Comparison of ENCODE assay signal across 20 mouse cellular contexts in genomic region chr16:24496635-24497034, GRCm38 (mm10).
DNase-seq lines count a peak whose midpoint lies in the region; ATAC-seq and TF ChIP-seq lines count a peak whose summit lies in the region.
"Had no signal": no experiment of that assay in that cellular context is flagged by ENCODE, and none has a peak within 500 bp of the region (broad histone marks: within the 10 kb centered on the region; RNA-seq: fewer than 3 reads in every experiment).

No protein-coding gene starts in this region.

- ATAC-seq in heart, embryonic 12.5 days (ENCODE audit: insufficient number of reproducible peaks, low FRiP score), result no peak
- no peak for ATAC-seq in heart, embryonic 11.5 days (replicated peaks; ENCODE audit: insufficient number of reproducible peaks, low FRiP score, low TSS enrichment)
- ATAC-seq in intestine, postnatal 0 days, result no peak
- ATAC-seq: forebrain, embryonic 16.5 days; intestine, embryonic 15.5 days had no signal

- 87% methylated on average over 7 of the region's 7 CpGs for WGBS in heart, embryonic 12.5 days
- 84% methylated on average over 7 of the region's 7 CpGs for WGBS in heart, embryonic 11.5 days (ENCODE audit: insufficient replicate concordance)
- WGBS in intestine, postnatal 0 days, result 79% methylated on average over 7 of the region's 7 CpGs

- H3K4me2 ChIP-seq in heart, embryonic 12.5 days, result no peak overlapping the region
- no peak overlapping the region for H3K4me2 ChIP-seq in heart, embryonic 11.5 days
- H3K4me2 ChIP-seq in myocyte (ENCODE audit: low read depth), result peak overlapping the region; percentile 67
- no peak overlapping the region for H3K4me2 ChIP-seq in intestine, postnatal 0 days (replicated peaks; ENCODE audit: low read depth)
- H3K4me2 ChIP-seq: embryonic facial prominence, embryonic 12.5 days; forebrain, embryonic 12.5 days; hindbrain, embryonic 14.5 days; intestine, embryonic 15.5 days had no signal

- TF ChIP-seq POLR2A in myocyte (IDR thresholded peaks at IDR 0.05; ENCODE audit: insufficient read length, low read depth), result no peak

- H3K79me2 ChIP-seq in C2C12 (ENCODE audit: control insufficient read depth, insufficient read depth) (peaks cover 65% of the 10 kb centered on the region), myocyte (ENCODE audit: control insufficient read depth, insufficient read depth) (peaks cover 44% of the 10 kb centered on the region)

- no peak overlapping the region for H3K4me3 ChIP-seq in heart, embryonic 12.5 days
- no peak overlapping the region for H3K4me3 ChIP-seq in heart, embryonic 11.5 days (ENCODE audit: low read depth, low read length)
- H3K4me3 ChIP-seq in C2C12 (ENCODE audit: insufficient read depth, poor library complexity, severe bottlenecking), result no peak overlapping the region
- H3K4me3 ChIP-seq in myocyte, result no peak overlapping the region
- H3K4me3 ChIP-seq in intestine, postnatal 0 days (ENCODE audit: low read depth, low read length), result no peak overlapping the region
- H3K4me3 ChIP-seq: embryonic facial prominence, embryonic 12.5 days; forebrain, embryonic 12.5 days; hindbrain, embryonic 10.5 days; intestine, embryonic 15.5 days had no signal

- TF ChIP-seq CTCF in C2C12 (IDR thresholded peaks at IDR 0.05; ENCODE audit: control insufficient read depth, insufficient read depth, insufficient read length), result no peak
- no peak for TF ChIP-seq CTCF in intestine, postnatal 0 days (IDR thresholded peaks at IDR 0.05; ENCODE audit: low read depth)

- peaks cover 79% of the 10 kb centered on the region for H3K4me1 ChIP-seq in heart, embryonic 12.5 days (replicated peaks)
- H3K4me1 ChIP-seq in heart, embryonic 11.5 days (ENCODE audit: control insufficient read depth, insufficient read depth, low read length), result peaks cover 67% of the 10 kb centered on the region
- H3K4me1 ChIP-seq in intestine, postnatal 0 days (replicated peaks; ENCODE audit: control insufficient read depth, insufficient read depth, low read length), result no peaks in the 10 kb centered on the region

- DNase-seq in 3134 (ENCODE audit: extremely low read depth, insufficient read length, low spot score), result peak; percentile 66
- DNase-seq in thymus, postnatal 25 days, result no peak
- DNase-seq: adrenal gland, adult 8-10 months; B cell, adult 2 months; cerebellum, adult 2 months; cerebellum, postnatal 14 days; gastrocnemius, postnatal 25 days; heart, postnatal 14 days; kidney, adult 2 months had no signal

- H3K9ac ChIP-seq in heart, embryonic 12.5 days, result no peak overlapping the region
- no peak overlapping the region for H3K9ac ChIP-seq in heart, embryonic 11.5 days (ENCODE audit: low read depth, low read length)
- H3K9ac ChIP-seq in intestine, postnatal 0 days (ENCODE audit: low read depth, low read length), result no peak overlapping the region
- H3K9ac ChIP-seq: embryonic facial prominence, embryonic 12.5 days; forebrain, embryonic 12.5 days; hindbrain, embryonic 14.5 days; intestine, embryonic 15.5 days had no signal

- H3K27me3 ChIP-seq in heart, embryonic 12.5 days (replicated peaks), result no peaks in the 10 kb centered on the region
- no peaks in the 10 kb centered on the region for H3K27me3 ChIP-seq in heart, embryonic 11.5 days (ENCODE audit: control insufficient read depth, insufficient read depth, low read length)
- H3K27me3 ChIP-seq in C2C12 (ENCODE audit: control insufficient read depth, insufficient read depth, insufficient read length), result no peaks in the 10 kb centered on the region
- no peaks in the 10 kb centered on the region for H3K27me3 ChIP-seq in myocyte (ENCODE audit: control insufficient read depth, insufficient read depth, insufficient read length)
- no peaks in the 10 kb centered on the region for H3K27me3 ChIP-seq in intestine, postnatal 0 days (replicated peaks; ENCODE audit: control insufficient read depth, insufficient read depth, low read length)
- H3K27me3 ChIP-seq: embryonic facial prominence, embryonic 12.5 days; forebrain, embryonic 12.5 days; intestine, embryonic 15.5 days had no signal

- no peak overlapping the region for H3ac ChIP-seq in C2C12 (ENCODE audit: control insufficient read depth, insufficient read length, low read depth)
- H3ac ChIP-seq in myocyte (ENCODE audit: control insufficient read depth, insufficient read length), result no peak overlapping the region

- H3K27ac ChIP-seq in heart, embryonic 12.5 days (ENCODE audit: poor library complexity, severe bottlenecking), result 0 out of 2 replicates have a peak overlapping the region, but pooled peaks have one; percentile 90
- no peak overlapping the region for H3K27ac ChIP-seq in heart, embryonic 11.5 days (ENCODE audit: low read depth, low read length)
- H3K27ac ChIP-seq in intestine, postnatal 0 days (ENCODE audit: low read depth, low read length), result no peak overlapping the region
- H3K27ac ChIP-seq: embryonic facial prominence, embryonic 12.5 days; forebrain, embryonic 12.5 days; hindbrain, embryonic 10.5 days; hindbrain, embryonic 14.5 days; intestine, embryonic 15.5 days had no signal

- H3K79me3 ChIP-seq in C2C12 (ENCODE audit: low read depth), result peaks cover 35% of the 10 kb centered on the region

- H3K9me3 ChIP-seq in heart, embryonic 12.5 days (replicated peaks), result no peaks in the 10 kb centered on the region
- H3K9me3 ChIP-seq in heart, embryonic 11.5 days (replicated peaks; ENCODE audit: control insufficient read depth, low read length), result no peaks in the 10 kb centered on the region
- H3K9me3 ChIP-seq in intestine, postnatal 0 days (ENCODE audit: control insufficient read depth), result no peaks in the 10 kb centered on the region
- H3K9me3 ChIP-seq: embryonic facial prominence, embryonic 12.5 days; forebrain, embryonic 12.5 days; hindbrain, embryonic 10.5 days; intestine, embryonic 15.5 days had no signal

- H3K36me3 ChIP-seq in heart, embryonic 12.5 days, result no peaks in the 10 kb centered on the region
- H3K36me3 ChIP-seq in heart, embryonic 11.5 days (ENCODE audit: control insufficient read depth, insufficient read depth, low read length), result no peaks in the 10 kb centered on the region
- H3K36me3 ChIP-seq in C2C12 (ENCODE audit: control insufficient read depth, insufficient read depth) (peaks cover 5% of the 10 kb centered on the region), myocyte (ENCODE audit: control insufficient read depth, insufficient read depth) (no peaks in the 10 kb centered on the region)
- peaks cover 3% of the 10 kb centered on the region; the same call in 1 of the 2 replicates for H3K36me3 ChIP-seq in intestine, postnatal 0 days (ENCODE audit: control insufficient read depth, insufficient read depth)
- H3K36me3 ChIP-seq: embryonic facial prominence, embryonic 12.5 days; forebrain, embryonic 12.5 days; hindbrain, embryonic 10.5 days; intestine, embryonic 15.5 days had no signal

TF ChIP-seq in C2C12, 6 proteins besides CTCF, POLR2A, EP300 and RAD21:
- TF ChIP-seq MAX (IDR thresholded peaks at IDR 0.05) (no peak), MYOD1 (IDR thresholded peaks at IDR 0.05; ENCODE audit: control insufficient read depth, insufficient read length, low read depth) (no peak), CEBPB (IDR thresholded peaks at IDR 0.05; ENCODE audit: low read depth) (peak; percentile 37), FOSL1 (IDR thresholded peaks at IDR 0.05; ENCODE audit: insufficient read depth, low read length, poor library complexity, severe bottlenecking) (peak; percentile 84), USF1 (IDR thresholded peaks at IDR 0.05; ENCODE audit: low read depth) (no peak)
TF ChIP-seq in C2C12: peak in this region for 2.

TF ChIP-seq in myocyte, 11 proteins besides CTCF, POLR2A, EP300 and RAD21:
- no peak for TF ChIP-seq USF1 (IDR thresholded peaks at IDR 0.05; ENCODE audit: low read depth)
- TF ChIP-seq MAX (IDR thresholded peaks at IDR 0.05; ENCODE audit: low read depth), result no peak
- TF ChIP-seq CEBPB (IDR thresholded peaks at IDR 0.05; ENCODE audit: insufficient read depth, poor library complexity, severe bottlenecking), result peak; percentile 69
- TF ChIP-seq POLR2AphosphoS2 (IDR thresholded peaks at IDR 0.05; ENCODE audit: insufficient read length, low read depth), result no peak
- TF ChIP-seq MYOG (IDR thresholded peaks at IDR 0.05; ENCODE audit: control insufficient read depth in 1 of 3, insufficient read depth in 1 of 3, insufficient read length in 2 of 3, low read depth in 2 of 3), result no peak
- TF ChIP-seq REST (IDR thresholded peaks at IDR 0.05; ENCODE audit: insufficient read depth, insufficient read length), result no peak
- TF ChIP-seq MYOD1 (IDR thresholded peaks at IDR 0.05; ENCODE audit: control insufficient read depth in 1 of 3, insufficient read length in 2 of 3, low read depth in 2 of 3), result no peak
